Mouse (Mus musculus): ENCODE data around the gene Ppp2r5a. TPM values are rescaled to one million over a fixed set of nuclear protein-coding genes. Genes with fewer than 3 reads are reported as not detected.

Gene Ppp2r5a
- polyA plus RNA-seq, 1 experiment from 2014 or later, result 13.1 TPM

GRCm38 (mm10) chr1:191422164-191422563 is 19.1 kb upstream of the Ppp2r5a start:
- no peak overlapping the region for H3K4me3 ChIP-seq (ENCODE audit: low read depth, low read length)
- H3K4me2 ChIP-seq (replicated peaks; ENCODE audit: low read depth, low read length), result no peak overlapping the region
- 59% methylated on average over 4 of the region's 4 CpGs for WGBS
- no peak overlapping the region for H3K27ac ChIP-seq (ENCODE audit: low read depth, low read length)
- H3K36me3 ChIP-seq (ENCODE audit: control insufficient read depth, insufficient read depth, low read length), result no peaks in the 10 kb centered on the region
- DNase-seq (ENCODE audit: low spot score) (no peak), ATAC-seq (ENCODE audit: low FRiP score) (no peak)
- no peaks in the 10 kb centered on the region for H3K9me3 ChIP-seq (ENCODE audit: control insufficient read depth, low read length)
- H3K9ac ChIP-seq (ENCODE audit: low read depth, low read length), result no peak overlapping the region
- H3K27me3 ChIP-seq (ENCODE audit: control insufficient read depth, insufficient read depth, low read length), result no peaks in the 10 kb centered on the region
- H3K4me1 ChIP-seq (replicated peaks; ENCODE audit: control insufficient read depth, insufficient read depth, low read length), result no peaks in the 10 kb centered on the region

GRCm38 (mm10) chr1:191421426-191421999 is 18.4 kb upstream of the Ppp2r5a start:
- no peaks in the 10 kb centered on the region for H3K4me1 ChIP-seq (replicated peaks; ENCODE audit: control insufficient read depth, insufficient read depth, low read length)
- no peak for ATAC-seq (ENCODE audit: low FRiP score)
- H3K9me3 ChIP-seq (ENCODE audit: control insufficient read depth, low read length), result no peaks in the 10 kb centered on the region
- H3K4me2 ChIP-seq (replicated peaks; ENCODE audit: low read depth, low read length), result no peak overlapping the region
- no peak overlapping the region for H3K4me3 ChIP-seq (ENCODE audit: low read depth, low read length)
- H3K27ac ChIP-seq (ENCODE audit: low read depth, low read length), result no peak overlapping the region
- no peak for DNase-seq (ENCODE audit: low spot score)
- 54% methylated on average over 1 of the region's 1 CpGs for WGBS
- no peaks in the 10 kb centered on the region for H3K36me3 ChIP-seq (ENCODE audit: control insufficient read depth, insufficient read depth, low read length)
- H3K27me3 ChIP-seq (ENCODE audit: control insufficient read depth, insufficient read depth, low read length), result no peaks in the 10 kb centered on the region
- no peak overlapping the region for H3K9ac ChIP-seq (ENCODE audit: low read depth, low read length)

- Histone ChIP-seq H3K4me2 (replicated peaks; ENCODE audit: low read depth, low read length) (no peak overlapping the region), H3K9ac (ENCODE audit: low read depth, low read length) (no peak overlapping the region), H3K36me3 (ENCODE audit: control insufficient read depth, insufficient read depth, low read length) (no peaks in the 10 kb centered on the region), H3K4me1 (replicated peaks; ENCODE audit: control insufficient read depth, insufficient read depth, low read length) (no peaks in the 10 kb centered on the region), H3K9me3 (ENCODE audit: control insufficient read depth, low read length) (no peaks in the 10 kb centered on the region), H3K27ac (ENCODE audit: low read depth, low read length) (no peak overlapping the region), H3K4me3 (ENCODE audit: low read depth, low read length) (no peak overlapping the region), H3K27me3 (ENCODE audit: control insufficient read depth, insufficient read depth, low read length) (no peaks in the 10 kb centered on the region)
- DNase-seq (ENCODE audit: low spot score) (no peak), ATAC-seq (ENCODE audit: low FRiP score) (no peak)
- WGBS, result 58% methylated on average over 6 of the region's 6 CpGs
Observed at GRCm38 (mm10) chr1:191420930-191421404, 17.9 kb upstream of the Ppp2r5a start.

- no peaks in the 10 kb centered on the region for H3K9me3 ChIP-seq (ENCODE audit: control insufficient read depth, low read length)
- no peak overlapping the region for H3K4me3 ChIP-seq (ENCODE audit: low read depth, low read length)
- no peak overlapping the region for H3K9ac ChIP-seq (ENCODE audit: low read depth, low read length)
- no peak overlapping the region for H3K4me2 ChIP-seq (replicated peaks; ENCODE audit: low read depth, low read length)
- H3K27me3 ChIP-seq (ENCODE audit: control insufficient read depth, insufficient read depth, low read length), result no peaks in the 10 kb centered on the region
- 43% methylated on average over 8 of the region's 8 CpGs for WGBS
- H3K4me1 ChIP-seq (replicated peaks; ENCODE audit: control insufficient read depth, insufficient read depth, low read length), result no peaks in the 10 kb centered on the region
- no peak overlapping the region for H3K27ac ChIP-seq (ENCODE audit: low read depth, low read length)
- ATAC-seq (ENCODE audit: low FRiP score) (no peak), DNase-seq (ENCODE audit: low spot score) (no peak)
- no peaks in the 10 kb centered on the region for H3K36me3 ChIP-seq (ENCODE audit: control insufficient read depth, insufficient read depth, low read length)
Observed at GRCm38 (mm10) chr1:191419991-191420751, 17.1 kb upstream of the Ppp2r5a start.

GRCm38 (mm10) chr1:191419421-191419820 is 16.3 kb upstream of the Ppp2r5a start:
- no peak overlapping the region for H3K4me2 ChIP-seq (replicated peaks; ENCODE audit: low read depth, low read length)
- H3K36me3 ChIP-seq (ENCODE audit: control insufficient read depth, insufficient read depth, low read length), result no peaks in the 10 kb centered on the region
- no peak overlapping the region for H3K9ac ChIP-seq (ENCODE audit: low read depth, low read length)
- H3K4me3 ChIP-seq (ENCODE audit: low read depth, low read length), result no peak overlapping the region
- H3K27ac ChIP-seq (ENCODE audit: low read depth, low read length), result no peak overlapping the region
- no peaks in the 10 kb centered on the region for H3K4me1 ChIP-seq (replicated peaks; ENCODE audit: control insufficient read depth, insufficient read depth, low read length)
- no peaks in the 10 kb centered on the region for H3K9me3 ChIP-seq (ENCODE audit: control insufficient read depth, low read length)
- DNase-seq (ENCODE audit: low spot score), result no peak
- no peaks in the 10 kb centered on the region for H3K27me3 ChIP-seq (ENCODE audit: control insufficient read depth, insufficient read depth, low read length)
- 74% methylated on average over 6 of the region's 6 CpGs for WGBS
- ATAC-seq (ENCODE audit: low FRiP score), result no peak

GRCm38 (mm10) chr1:191418936-191419335 is 15.9 kb upstream of the Ppp2r5a start:
- 55% methylated on average over 4 of the region's 4 CpGs for WGBS
- H3K4me2 ChIP-seq (replicated peaks; ENCODE audit: low read depth, low read length), result no peak overlapping the region
- no peak overlapping the region for H3K27ac ChIP-seq (ENCODE audit: low read depth, low read length)
- ATAC-seq (ENCODE audit: low FRiP score) (no peak), DNase-seq (ENCODE audit: low spot score) (no peak)
- no peaks in the 10 kb centered on the region for H3K4me1 ChIP-seq (replicated peaks; ENCODE audit: control insufficient read depth, insufficient read depth, low read length)
- no peak overlapping the region for H3K4me3 ChIP-seq (ENCODE audit: low read depth, low read length)
- H3K36me3 ChIP-seq (ENCODE audit: control insufficient read depth, insufficient read depth, low read length), result no peaks in the 10 kb centered on the region
- H3K9me3 ChIP-seq (ENCODE audit: control insufficient read depth, low read length), result no peaks in the 10 kb centered on the region
- H3K27me3 ChIP-seq (ENCODE audit: control insufficient read depth, insufficient read depth, low read length), result no peaks in the 10 kb centered on the region
- H3K9ac ChIP-seq (ENCODE audit: low read depth, low read length), result no peak overlapping the region

GRCm38 (mm10) chr1:191417111-191417510 is 14.0 kb upstream of the Ppp2r5a start:
- no peaks in the 10 kb centered on the region for H3K4me1 ChIP-seq (replicated peaks; ENCODE audit: control insufficient read depth, insufficient read depth, low read length)
- 81% methylated on average over 5 of the region's 5 CpGs for WGBS
- no peak overlapping the region for H3K4me3 ChIP-seq (ENCODE audit: low read depth, low read length)
- no peak for DNase-seq (ENCODE audit: low spot score)
- ATAC-seq (ENCODE audit: low FRiP score), result no peak
- no peaks in the 10 kb centered on the region for H3K9me3 ChIP-seq (ENCODE audit: control insufficient read depth, low read length)
- no peak overlapping the region for H3K9ac ChIP-seq (ENCODE audit: low read depth, low read length)
- no peak overlapping the region for H3K4me2 ChIP-seq (replicated peaks; ENCODE audit: low read depth, low read length)
- H3K36me3 ChIP-seq (ENCODE audit: control insufficient read depth, insufficient read depth, low read length), result no peaks in the 10 kb centered on the region
- H3K27me3 ChIP-seq (ENCODE audit: control insufficient read depth, insufficient read depth, low read length), result no peaks in the 10 kb centered on the region
- no peak overlapping the region for H3K27ac ChIP-seq (ENCODE audit: low read depth, low read length)

- 26% methylated on average over 3 of the region's 3 CpGs for WGBS
- H3K4me2 ChIP-seq (replicated peaks; ENCODE audit: low read depth, low read length), result no peak overlapping the region
- no peak for ATAC-seq (ENCODE audit: low FRiP score)
- no peaks in the 10 kb centered on the region for H3K4me1 ChIP-seq (replicated peaks; ENCODE audit: control insufficient read depth, insufficient read depth, low read length)
- H3K36me3 ChIP-seq (ENCODE audit: control insufficient read depth, insufficient read depth, low read length), result no peaks in the 10 kb centered on the region
- H3K4me3 ChIP-seq (ENCODE audit: low read depth, low read length), result no peak overlapping the region
- no peak overlapping the region for H3K9ac ChIP-seq (ENCODE audit: low read depth, low read length)
- no peaks in the 10 kb centered on the region for H3K27me3 ChIP-seq (ENCODE audit: control insufficient read depth, insufficient read depth, low read length)
- H3K9me3 ChIP-seq (ENCODE audit: control insufficient read depth, low read length), result no peaks in the 10 kb centered on the region
- H3K27ac ChIP-seq (ENCODE audit: low read depth, low read length), result no peak overlapping the region
- DNase-seq (ENCODE audit: low spot score), result no peak
Observed at GRCm38 (mm10) chr1:191416611-191417010, 13.5 kb upstream of the Ppp2r5a start.

GRCm38 (mm10) chr1:191414432-191414831 is 11.4 kb upstream of the Ppp2r5a start:
- Histone ChIP-seq H3K4me2 (replicated peaks; ENCODE audit: low read depth, low read length) (no peak overlapping the region), H3K9ac (ENCODE audit: low read depth, low read length) (no peak overlapping the region), H3K9me3 (ENCODE audit: control insufficient read depth, low read length) (no peaks in the 10 kb centered on the region), H3K4me3 (ENCODE audit: low read depth, low read length) (no peak overlapping the region), H3K27me3 (ENCODE audit: control insufficient read depth, insufficient read depth, low read length) (no peaks in the 10 kb centered on the region), H3K4me1 (replicated peaks; ENCODE audit: control insufficient read depth, insufficient read depth, low read length) (no peaks in the 10 kb centered on the region), H3K27ac (ENCODE audit: low read depth, low read length) (no peak overlapping the region), H3K36me3 (ENCODE audit: control insufficient read depth, insufficient read depth, low read length) (no peaks in the 10 kb centered on the region)
- WGBS, result 84% methylated on average over 6 of the region's 6 CpGs
- ATAC-seq (ENCODE audit: low FRiP score) (no peak), DNase-seq (ENCODE audit: low spot score) (no peak)
